Mouse (Mus musculus) neutrophil, adult 5-6 weeks (primary cell): ENCODE data around the gene Coro6. TPM values are rescaled to one million over a fixed set of nuclear protein-coding genes. Genes with fewer than 3 reads are reported as not detected.

Experiments
- ATAC-seq: fragments of 151-379, 151-347 bp; 2 replicates; pipeline ENCODE4 v1.8.0; 2017; ENCODE audit warnings: mild to moderate bottlenecking, moderate TSS enrichment; ENCODE audit not compliant: insufficient number of reproducible peaks, poor library complexity, low FRiP score, severe bottlenecking; ENCODE audit errors: extremely low read depth
- total RNA-seq: library from RNA; stranded (forward); fragments of 200-1000 nt; gene quantifications from 2 replicates; pipeline ENCODE4 v1.2.3, GENCODE M21; 2017

Coro6 gene
- total RNA-seq, result 0.37 and 0.70 TPM in 2 replicates

- ATAC-seq, result no peak
These were observed at the start of gene Coro6 for GRCm38 (mm10) chr11:77462283-77463100. Coro6 (plus strand) TSS chr11:77462411.

- ATAC-seq, result no peak
These were observed 47.9 kb upstream of the Coro6 start for GRCm38 (mm10) chr11:77414141-77414839.

DNA sequence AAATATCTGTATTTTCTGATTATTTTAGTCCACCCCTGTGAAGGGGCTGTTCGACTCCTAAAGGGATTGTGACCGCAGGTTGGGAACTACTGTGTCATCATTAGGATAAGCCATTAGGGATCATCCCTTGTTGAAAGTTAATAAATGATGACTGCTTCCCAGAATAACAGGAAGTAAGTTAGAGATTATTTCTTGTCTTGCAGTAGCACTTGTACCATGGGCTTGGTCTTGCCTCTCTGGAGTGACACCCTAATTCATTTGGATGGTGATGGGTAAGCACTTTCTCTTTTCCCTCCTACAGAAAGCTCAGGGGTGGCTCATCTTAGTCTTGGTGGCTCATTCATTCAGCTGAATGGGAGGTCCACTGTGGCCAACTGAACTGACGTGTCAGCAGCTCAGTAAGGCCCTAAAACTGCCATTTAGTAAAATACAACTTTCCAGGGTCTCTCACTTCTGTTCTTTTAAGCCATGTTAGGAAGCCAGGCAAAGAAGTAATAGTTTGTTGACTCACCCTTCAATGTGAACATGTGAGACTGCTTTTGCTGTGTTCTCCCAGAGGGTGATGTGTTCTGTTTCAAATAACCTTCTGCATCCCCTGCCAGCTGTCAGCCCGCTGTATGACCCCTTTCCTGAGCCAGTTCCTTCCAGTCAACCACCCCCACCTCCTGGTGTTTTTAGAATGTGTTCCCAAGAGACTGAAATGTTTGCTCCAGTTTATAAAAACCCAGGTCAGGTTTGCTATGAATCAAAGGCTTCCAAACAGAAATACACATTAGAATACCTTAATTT lies 45.8 kb upstream of the Coro6 start:
- no peak for ATAC-seq

DNA sequence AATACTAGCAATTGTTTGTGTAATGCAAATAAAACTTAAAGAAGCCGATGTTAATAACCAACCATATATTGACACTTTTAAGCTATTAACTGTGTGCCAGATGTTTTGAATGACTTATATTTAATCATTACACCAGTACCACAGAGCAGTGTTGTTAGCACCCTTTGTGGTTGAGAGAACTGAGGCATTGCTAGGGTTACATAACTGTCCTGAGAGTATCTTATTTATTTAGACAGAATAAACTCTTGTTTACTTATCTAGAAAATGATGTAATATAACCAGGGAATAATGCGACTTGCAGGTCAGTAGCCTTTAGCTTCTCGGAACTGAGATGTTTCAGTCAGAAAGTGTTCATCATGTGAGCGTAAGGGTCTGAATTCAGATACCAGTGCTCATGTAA lies 44.2 kb upstream of the Coro6 start:
- no peak for ATAC-seq

- no peak for ATAC-seq
These were observed 38.9 kb upstream of the Coro6 start for GRCm38 (mm10) chr11:77423175-77423859.

GRCm38 (mm10) chr11:77428446-77428845 lies 33.8 kb upstream of the Coro6 start:
- ATAC-seq, result no peak

DNA sequence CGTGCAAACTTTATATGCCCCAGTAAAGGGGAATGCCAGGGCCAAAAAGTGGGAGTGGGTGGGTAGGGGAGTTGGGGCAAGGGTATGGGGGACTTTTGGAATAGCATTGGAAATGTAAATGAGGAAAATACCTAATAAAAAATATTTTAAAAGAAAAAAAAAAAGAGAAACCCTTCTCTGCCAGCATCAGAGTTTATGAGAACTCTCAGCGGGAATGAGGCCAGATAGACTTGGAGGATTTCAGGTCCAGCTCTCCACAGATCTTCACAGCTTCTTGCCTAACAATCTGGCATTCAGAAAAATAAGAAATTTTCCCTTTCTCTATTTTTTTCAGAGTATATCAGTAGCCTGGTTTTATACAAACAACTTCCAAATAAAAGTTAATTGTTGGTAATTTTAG lies 25.2 kb upstream of the Coro6 start:
- no peak for ATAC-seq

- no peak for ATAC-seq
These were observed 22.1 kb upstream of the Coro6 start for GRCm38 (mm10) chr11:77440081-77440480.

GRCm38 (mm10) chr11:77441020-77441419 lies 21.2 kb upstream of the Coro6 start:
- ATAC-seq, result no peak

DNA sequence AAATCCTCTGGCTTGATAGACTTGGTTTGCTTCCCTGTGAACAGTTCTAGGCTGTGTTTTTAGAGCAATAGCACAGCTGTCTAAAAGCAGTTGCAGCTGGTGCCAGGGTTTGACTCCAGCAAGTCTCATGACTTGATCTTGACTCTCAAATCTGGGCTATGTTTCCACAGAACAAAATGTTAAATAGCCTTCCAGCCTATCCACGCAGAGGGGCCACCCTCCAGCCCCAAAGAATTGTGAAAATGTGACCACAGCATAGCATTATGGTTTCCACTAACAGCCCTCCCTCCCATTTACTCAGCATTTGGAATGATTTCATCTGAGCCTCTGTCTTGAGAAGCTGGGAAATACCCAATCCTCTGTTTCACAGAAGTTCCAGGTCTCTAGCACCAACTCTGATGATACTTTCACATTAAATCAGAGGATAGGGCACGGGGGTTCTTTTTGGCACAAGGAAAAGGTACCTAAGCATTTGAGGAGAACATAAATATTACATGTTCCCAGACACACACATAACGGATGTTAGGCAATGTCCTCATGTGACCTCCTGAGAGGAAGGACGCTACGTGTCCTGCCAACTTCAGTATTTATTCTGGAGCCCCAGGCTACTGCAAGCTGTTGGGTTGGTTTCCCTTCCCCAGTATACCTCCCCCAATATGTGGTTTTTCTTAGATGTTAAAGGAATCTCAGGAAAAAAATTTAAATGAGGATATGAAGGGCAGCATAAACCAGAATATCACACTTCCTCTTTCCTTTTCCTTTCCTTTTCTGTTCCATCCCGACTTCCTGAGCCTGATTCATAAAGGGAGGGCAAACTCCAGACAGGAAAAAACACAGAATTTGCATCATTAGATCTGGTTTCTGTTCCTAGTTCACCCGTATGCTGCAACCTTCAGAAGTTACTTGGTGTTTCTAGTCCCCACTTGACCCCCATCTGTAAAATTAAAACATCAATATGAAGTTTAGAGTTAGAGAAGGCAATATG lies 19.7 kb upstream of the Coro6 start:
- no peak for ATAC-seq

GRCm38 (mm10) chr11:77444939-77445338 lies 17.3 kb upstream of the Coro6 start:
- ATAC-seq, result no peak

- peak; percentile 82 for ATAC-seq
These were observed 15.6 kb upstream of the Coro6 start for GRCm38 (mm10) chr11:77446628-77447041.

- ATAC-seq, result no peak
These were observed 13.0 kb upstream of the Coro6 start for GRCm38 (mm10) chr11:77449224-77449623.

DNA sequence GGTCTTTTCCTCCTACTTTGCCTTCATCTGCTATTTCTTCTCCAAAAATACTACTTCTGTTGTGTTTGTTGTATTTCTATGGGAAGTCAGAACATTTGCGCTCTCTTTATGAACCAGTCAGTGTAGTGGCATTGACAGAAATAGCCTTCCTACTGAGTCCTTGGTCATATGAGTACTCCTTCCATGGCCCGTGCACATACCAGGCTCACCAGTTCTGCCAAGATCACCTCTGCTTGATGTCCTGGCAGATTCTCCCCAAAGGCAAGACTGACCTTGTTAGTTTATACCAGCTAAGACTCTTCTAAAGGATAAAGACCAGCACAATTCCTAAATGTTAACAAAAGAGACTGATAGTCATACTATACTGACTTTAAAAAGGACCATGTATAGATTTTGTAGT lies 10.5 kb upstream of the Coro6 start:
- ATAC-seq, result no peak

- no peak for ATAC-seq
These were observed 8.8 kb upstream of the Coro6 start for GRCm38 (mm10) chr11:77453388-77453787.

- no peak for ATAC-seq
These were observed 6.3 kb upstream of the Coro6 start for GRCm38 (mm10) chr11:77455770-77456510.

DNA sequence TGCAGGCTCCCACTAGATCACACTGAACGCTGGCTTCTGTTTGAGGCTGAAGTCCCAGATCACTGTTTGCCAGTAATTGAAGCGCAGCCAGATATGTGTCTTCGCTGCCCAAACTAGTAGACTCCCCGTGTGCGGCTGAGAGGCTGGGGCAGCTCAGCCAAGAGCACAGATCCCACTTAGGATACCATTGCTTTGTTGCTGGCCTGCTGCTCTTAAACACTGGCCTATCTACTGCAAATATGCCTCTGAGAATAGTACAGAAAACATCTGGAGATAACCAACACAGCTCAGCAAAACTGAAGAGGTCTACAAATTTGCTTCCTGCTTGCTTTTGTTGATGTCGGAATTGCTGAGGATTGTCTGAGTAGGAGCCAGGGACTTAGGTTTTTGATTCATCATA lies 5.3 kb upstream of the Coro6 start:
- ATAC-seq, result no peak
